Mouse (Mus musculus) lung, embryonic 16.5 days (tissue): Measurements from ENCODE around the gene Dgkh. TPM values are rescaled to one million over a fixed set of nuclear protein-coding genes. Genes with fewer than 3 reads are reported as not detected.
A peak's percentile ranks its signal among the peaks of the same experiment; 100 is the strongest.

Experiments used
- ATAC-seq: fragments of 200-750 bp; cut with Nextera tagmentation; 2 replicates; pipeline ENCODE4 v1.8.0; 2017; ENCODE audit warnings: low read depth, mild to moderate bottlenecking, moderate library complexity
- H3K27ac ChIP-seq: fragments of 300-500 bp; sonication (generic); 2 replicates; pipeline ENCODE4 v1.5.1; 2014; ENCODE audit warnings: mild to moderate bottlenecking, control low read depth, low read length
- H3K27me3 ChIP-seq: fragments of 300-500 bp; sonication (generic); 2 replicates; pipeline ENCODE4 v1.6.1; 2014; ENCODE audit warnings: low read depth, low read length, mixed read lengths; ENCODE audit not compliant: control insufficient read depth, insufficient read depth
- H3K36me3 ChIP-seq: fragments of 300-500 bp; sonication (generic); 2 replicates; pipeline ENCODE4 v1.6.1; 2014; ENCODE audit warnings: low read length; ENCODE audit not compliant: control insufficient read depth, insufficient read depth
- H3K4me1 ChIP-seq: fragments of 300-500 bp; sonication (generic); replicated peaks from 2 replicates; pipeline ENCODE4 v1.6.1; 2014; ENCODE audit warnings: low read length, mixed read lengths; ENCODE audit not compliant: control insufficient read depth, insufficient read depth
- H3K4me2 ChIP-seq: fragments of 300-500 bp; sonication (generic); 2 replicates; pipeline ENCODE4 v1.6.1; 2014; ENCODE audit warnings: low read depth, low read length, control low read depth
- H3K4me3 ChIP-seq: fragments of 300-500 bp; sonication (generic); 2 replicates; pipeline ENCODE4 v1.5.1; 2014; ENCODE audit warnings: mild to moderate bottlenecking, low read length, control low read depth
- H3K9ac ChIP-seq: fragments of 300-500 bp; sonication (generic); 2 replicates; pipeline ENCODE4 v1.6.1; 2014; ENCODE audit warnings: low read length, control low read depth
- H3K9me3 ChIP-seq: fragments of 300-500 bp; sonication (generic); 2 replicates; pipeline ENCODE4 v1.6.1; 2016; ENCODE audit warnings: low read length; ENCODE audit not compliant: control insufficient read depth
- WGBS: fragments of 180-500 bp; shearing (Covaris S2); extraction: QIAGEN DNeasy Blood & Tissue Kit; methylation state at CpG from one replicate; pipeline ENCODE4 v1.1.7; 2014; 5-methylcytosine and 5-hydroxymethylcytosine counted together
- polyA plus RNA-seq: library from polyadenylated mRNA; unstranded; fragments of >200 nt; fragmentation: Nextera tagmentation; extraction: Ambion mirVana; gene quantifications from 2 replicates; pipeline ENCODE4 v1.2.1, GENCODE M21; 2015

Dgkh gene
- polyA plus RNA-seq, 1 experiment from 2014 or later, result 1.8 TPM

- no peak overlapping the region for H3K4me3 ChIP-seq
- WGBS, result 95% methylated on average over 5 of the region's 5 CpGs
- H3K4me2 ChIP-seq, result no peak overlapping the region
- no peak overlapping the region for H3K9ac ChIP-seq
- no peaks in the 10 kb centered on the region for H3K27me3 ChIP-seq
- no peak overlapping the region for H3K27ac ChIP-seq
- H3K4me1 ChIP-seq, result 0 out of 2 replicates have a peak, but pooled peaks cover 5% of the 10 kb centered on the region
- H3K9me3 ChIP-seq, result no peaks in the 10 kb centered on the region
- ATAC-seq, result no peak
- no peaks in the 10 kb centered on the region for H3K36me3 ChIP-seq
These were observed 79.2 kb downstream of the Dgkh start for GRCm38 (mm10) chr14:78653333-78653732.

- Histone ChIP-seq H3K4me3 (no peak overlapping the region), H3K36me3 (0 out of 2 replicates have a peak, but pooled peaks cover 2% of the 10 kb centered on the region), H3K4me1 (0 out of 2 replicates have a peak, but pooled peaks cover 5% of the 10 kb centered on the region), H3K27ac (no peak overlapping the region), H3K4me2 (no peak overlapping the region), H3K9ac (no peak overlapping the region), H3K27me3 (no peaks in the 10 kb centered on the region), H3K9me3 (no peaks in the 10 kb centered on the region)
- no peak for ATAC-seq
- 64% methylated on average over 7 of the region's 7 CpGs for WGBS
These were observed 80.9 kb downstream of the Dgkh start for GRCm38 (mm10) chr14:78651696-78652095.

- WGBS, result 54% methylated on average over 9 of the region's 9 CpGs
- no peak overlapping the region for H3K4me2 ChIP-seq
- H3K4me1 ChIP-seq, result 0 out of 2 replicates have a peak, but pooled peaks cover 5% of the 10 kb centered on the region
- H3K36me3 ChIP-seq, result 0 out of 2 replicates have a peak, but pooled peaks cover 2% of the 10 kb centered on the region
- no peaks in the 10 kb centered on the region for H3K27me3 ChIP-seq
- H3K9ac ChIP-seq, result no peak overlapping the region
- no peak for ATAC-seq
- no peak overlapping the region for H3K27ac ChIP-seq
- H3K9me3 ChIP-seq, result no peaks in the 10 kb centered on the region
- no peak overlapping the region for H3K4me3 ChIP-seq
These were observed 82.0 kb downstream of the Dgkh start for GRCm38 (mm10) chr14:78650379-78651095.

- 0 out of 2 replicates have a peak, but pooled peaks cover 5% of the 10 kb centered on the region for H3K4me1 ChIP-seq
- H3K27me3 ChIP-seq, result no peaks in the 10 kb centered on the region
- no peaks in the 10 kb centered on the region for H3K9me3 ChIP-seq
- H3K4me3 ChIP-seq, result no peak overlapping the region
- H3K4me2 ChIP-seq, result no peak overlapping the region
- no peak overlapping the region for H3K9ac ChIP-seq
- 0 out of 2 replicates have a peak, but pooled peaks cover 2% of the 10 kb centered on the region for H3K36me3 ChIP-seq
- WGBS, result 65% methylated on average over 21 of the region's 21 CpGs
- no peak; the same call in 1 of the 2 replicates for ATAC-seq
- no peak overlapping the region for H3K27ac ChIP-seq
These were observed 82.9 kb downstream of the Dgkh start for GRCm38 (mm10) chr14:78649525-78650274.

GRCm38 (mm10) chr14:78645622-78646021 lies 87.0 kb downstream of the Dgkh start:
- Histone ChIP-seq H3K4me1 (peaks cover 12% of the 10 kb centered on the region; the same call in 1 of the 2 replicates), H3K9me3 (no peaks in the 10 kb centered on the region), H3K36me3 (0 out of 2 replicates have a peak, but pooled peaks cover 2% of the 10 kb centered on the region), H3K4me2 (no peak overlapping the region), H3K9ac (no peak overlapping the region), H3K27ac (no peak overlapping the region), H3K27me3 (no peaks in the 10 kb centered on the region), H3K4me3 (no peak overlapping the region)
- 36% methylated on average over 3 of the region's 3 CpGs for WGBS
- ATAC-seq, result peak; percentile 68; the same call in 1 of the 2 replicates

GRCm38 (mm10) chr14:78641314-78641713 lies 91.3 kb downstream of the Dgkh start:
- no peak overlapping the region for H3K4me3 ChIP-seq
- peaks cover 9% of the 10 kb centered on the region; the same call in 1 of the 2 replicates for H3K4me1 ChIP-seq
- H3K36me3 ChIP-seq, result no peaks in the 10 kb centered on the region
- H3K9me3 ChIP-seq, result no peaks in the 10 kb centered on the region
- no peak overlapping the region for H3K9ac ChIP-seq
- no peaks in the 10 kb centered on the region for H3K27me3 ChIP-seq
- peak; percentile 53; the same call in 1 of the 2 replicates for ATAC-seq
- 51% methylated on average over 7 of the region's 7 CpGs for WGBS
- H3K4me2 ChIP-seq, result no peak overlapping the region
- H3K27ac ChIP-seq, result no peak overlapping the region

GRCm38 (mm10) chr14:78639691-78640090 lies 92.9 kb downstream of the Dgkh start:
- H3K36me3 ChIP-seq, result no peaks in the 10 kb centered on the region
- H3K4me3 ChIP-seq, result no peak overlapping the region
- ATAC-seq, result no peak
- H3K27me3 ChIP-seq, result no peaks in the 10 kb centered on the region
- H3K9ac ChIP-seq, result no peak overlapping the region
- peaks cover 9% of the 10 kb centered on the region; the same call in 1 of the 2 replicates for H3K4me1 ChIP-seq
- 52% methylated on average over 5 of the region's 5 CpGs for whole genome bisulfite sequencing
- no peak overlapping the region for H3K27ac ChIP-seq
- H3K9me3 ChIP-seq, result no peaks in the 10 kb centered on the region
- H3K4me2 ChIP-seq, result no peak overlapping the region

GRCm38 (mm10) chr14:78635612-78636400 lies 96.8 kb downstream of the Dgkh start:
- H3K9me3 ChIP-seq, result no peaks in the 10 kb centered on the region
- H3K4me2 ChIP-seq, result no peak overlapping the region
- 61% methylated on average over 14 of the region's 14 CpGs for WGBS
- no peak overlapping the region for H3K9ac ChIP-seq
- H3K4me1 ChIP-seq, result peaks cover 3% of the 10 kb centered on the region; the same call in 1 of the 2 replicates
- H3K27me3 ChIP-seq, result no peaks in the 10 kb centered on the region
- no peaks in the 10 kb centered on the region for H3K36me3 ChIP-seq
- H3K27ac ChIP-seq, result no peak overlapping the region
- ATAC-seq, result no peak
- no peak overlapping the region for H3K4me3 ChIP-seq
